Mouse (Mus musculus): ENCODE measurements at regions not wholly inside any gene's neighbourhood (a gene's known extent, or its start where the extent isn't known, plus 50 kb on each side); places are given as distances from the start of the nearest gene placed in this dataset.

DNA sequence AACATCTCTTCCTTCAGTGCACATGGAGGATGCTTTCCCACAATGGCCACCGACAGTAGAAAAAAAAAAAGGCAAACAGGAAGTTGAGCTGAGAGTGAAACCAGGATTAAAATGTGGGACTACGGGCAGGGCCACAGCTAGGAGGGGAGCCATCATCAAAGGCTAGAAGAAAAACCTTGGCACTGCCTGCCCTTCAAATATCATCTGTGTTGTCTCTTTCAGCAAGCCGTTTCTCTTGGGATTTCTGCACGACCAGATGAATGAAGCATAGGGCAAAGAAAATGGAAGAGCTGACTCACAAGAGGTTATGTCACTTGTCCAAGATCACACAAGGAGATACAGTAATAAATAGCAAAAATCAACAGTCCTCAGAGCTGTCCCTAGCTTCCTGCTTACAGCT is 161.1 kb upstream of the Fn1 start:
- no peak for DNase-seq

DNA sequence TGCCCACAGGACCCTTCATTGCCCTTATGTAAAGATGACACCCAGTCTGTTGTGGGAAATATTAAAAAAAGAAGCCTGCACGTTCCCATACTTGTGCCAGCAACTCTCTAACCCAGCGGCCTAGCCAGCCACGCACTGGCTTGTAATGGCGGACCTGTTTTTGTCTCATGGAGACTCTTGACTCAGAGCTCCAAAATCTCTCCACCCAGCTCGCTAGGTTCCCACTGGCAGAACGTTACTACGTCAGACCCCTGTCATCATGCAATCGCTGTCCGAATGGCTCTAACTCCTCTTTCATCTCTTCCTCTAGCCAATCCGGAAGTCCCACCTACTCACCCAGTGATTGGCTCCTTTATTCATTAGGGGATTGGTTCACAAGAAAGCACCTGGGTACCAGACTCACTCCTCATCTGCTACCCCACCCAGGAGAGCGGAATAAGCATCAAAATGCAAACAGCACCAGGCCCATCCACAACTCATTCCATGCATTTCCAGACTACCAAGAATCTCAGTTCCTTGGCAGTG is 159.2 kb upstream of the Fn1 start:
- DNase-seq = no peak

DNA sequence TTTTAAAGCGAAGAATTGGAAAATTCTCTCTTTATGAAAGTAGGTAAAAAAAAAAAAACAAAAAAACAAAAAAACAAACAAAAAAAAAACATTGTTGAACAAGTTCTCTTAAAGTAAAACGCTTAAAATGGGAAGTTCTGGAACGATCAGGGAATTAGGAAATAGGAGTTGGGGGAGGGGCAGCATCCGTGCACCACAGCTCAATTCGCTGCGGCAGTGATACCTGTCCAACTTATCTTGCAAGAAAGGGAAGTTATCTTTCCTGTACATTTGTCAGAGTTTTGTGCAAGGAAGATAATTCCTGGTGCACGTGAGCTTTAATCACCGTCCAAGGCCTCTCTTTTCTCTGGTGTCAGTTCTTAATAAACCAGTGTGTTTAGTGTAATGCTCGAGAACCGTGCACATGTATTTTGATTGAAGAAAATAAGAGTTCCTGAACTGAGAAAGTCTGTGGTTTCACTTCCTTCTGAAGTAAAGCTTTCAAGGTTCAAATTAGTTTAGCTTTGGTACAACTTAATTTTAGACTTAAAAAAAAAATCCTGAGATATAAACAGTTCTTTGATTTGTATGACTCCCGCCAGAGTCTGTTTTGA is 158.3 kb upstream of the Fn1 start:
- no peak for DNase-seq

DNA sequence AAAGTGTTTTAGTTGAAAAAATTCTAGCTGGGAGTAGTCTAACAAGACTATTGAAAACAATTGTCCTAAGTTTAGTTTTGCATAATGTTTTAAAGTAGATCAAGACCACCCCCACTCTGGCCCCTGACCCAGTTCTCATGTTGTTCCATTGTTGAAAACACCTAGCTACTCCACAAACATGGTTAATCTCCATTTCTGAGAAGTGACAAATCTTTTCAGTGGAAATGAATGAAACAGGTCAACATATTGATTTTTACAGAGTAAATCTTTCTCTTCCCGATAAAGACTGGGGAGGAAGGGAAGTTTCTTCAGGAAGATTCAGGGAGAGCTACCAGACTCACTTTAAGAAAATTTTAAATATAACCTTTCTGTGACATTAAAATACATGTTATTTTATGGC is 155.0 kb upstream of the Fn1 start:
- no peak for DNase-seq

DNA sequence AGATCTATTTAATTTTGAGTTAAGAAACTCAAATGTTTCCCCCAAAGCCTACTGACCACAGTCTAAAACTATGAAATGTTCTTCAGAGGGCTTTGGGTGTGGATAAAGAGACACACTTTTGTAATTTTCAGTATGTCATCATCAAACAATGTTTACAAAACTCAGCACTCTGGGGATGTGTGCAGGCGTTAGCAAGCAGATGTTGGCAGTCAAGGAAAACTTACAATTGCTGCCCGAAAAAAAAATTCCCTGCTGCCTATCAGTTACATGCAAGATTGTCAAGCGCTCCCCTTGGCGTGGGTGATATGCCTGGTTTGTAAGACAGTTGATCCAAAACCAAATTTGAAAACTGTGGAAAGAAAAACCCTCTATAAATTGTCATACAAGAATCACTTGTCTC is 154.6 kb upstream of the Fn1 start:
- DNase-seq = no peak

DNA sequence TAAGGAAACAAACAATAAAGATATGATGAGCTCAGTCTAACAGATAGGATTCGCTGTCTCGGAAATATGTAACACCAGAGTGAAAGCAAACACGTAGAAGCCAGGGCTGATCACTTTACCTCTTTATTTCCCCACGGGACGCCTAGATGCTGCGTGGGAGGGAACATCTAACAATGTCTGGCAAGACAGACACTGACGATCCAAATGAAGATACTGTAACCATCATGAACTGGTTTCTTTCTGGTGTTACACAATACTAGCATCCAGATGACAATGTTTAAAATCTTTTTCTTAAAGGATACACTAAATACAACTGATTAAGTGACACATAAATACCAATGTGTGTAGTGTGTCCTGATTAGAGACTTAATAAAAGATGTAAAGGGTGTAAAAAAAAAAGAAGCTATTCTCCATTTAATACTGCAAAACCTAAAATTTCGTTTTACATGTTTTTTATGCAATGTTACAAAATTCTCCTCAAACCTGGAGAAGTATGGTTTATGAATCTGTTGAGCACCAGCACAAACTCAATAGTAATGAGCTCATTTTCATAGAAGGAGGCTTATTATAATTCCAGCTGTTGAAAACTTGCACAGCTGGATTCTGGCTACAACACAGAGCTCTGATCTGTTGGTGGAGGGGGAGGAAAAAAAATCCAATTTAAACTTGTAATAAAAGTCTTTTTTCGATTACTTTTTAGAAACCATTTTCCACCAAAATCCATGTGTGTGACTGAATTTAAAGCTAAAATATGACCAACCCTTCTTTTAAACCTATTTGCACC is 148.5 kb upstream of the Fn1 start:
- no peak for DNase-seq

DNA sequence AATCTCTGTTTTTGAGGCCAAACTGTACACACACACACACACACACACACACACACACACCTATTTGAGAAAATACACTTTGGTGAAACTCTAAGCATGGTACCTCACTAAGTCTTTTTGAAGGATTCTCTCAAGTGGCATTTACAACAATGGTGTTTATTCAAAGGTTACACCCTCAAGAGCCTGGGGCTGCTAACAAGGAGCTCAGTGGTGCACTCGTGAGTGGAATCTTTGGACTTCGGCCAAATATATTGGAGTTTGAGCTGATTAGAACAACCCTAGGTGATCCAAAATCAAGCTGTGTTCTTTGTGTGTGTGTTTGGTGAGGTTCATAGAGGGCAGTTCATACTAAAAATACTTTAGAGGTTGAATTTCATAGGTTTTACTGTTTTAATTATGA is 147.6 kb upstream of the Fn1 start:
- no peak for DNase-seq

DNA sequence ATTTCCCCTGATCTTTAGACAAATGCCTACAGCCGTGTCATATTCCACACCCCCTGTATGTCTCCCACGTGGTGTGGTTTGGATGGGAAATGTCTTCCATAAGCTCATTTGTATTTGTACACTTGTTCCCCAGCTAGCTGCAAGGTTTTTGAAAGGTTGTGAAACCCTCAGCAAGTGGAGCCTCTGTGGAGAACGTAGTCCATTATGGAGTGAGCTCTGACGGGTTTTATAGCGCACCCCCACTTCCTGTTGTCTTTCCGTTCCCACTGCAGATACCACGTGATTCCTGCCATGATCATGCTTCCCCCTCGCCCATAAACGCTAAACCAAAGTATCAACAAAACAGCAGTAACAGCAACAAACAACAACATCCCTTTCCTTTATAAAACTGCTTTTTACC is 145.6 kb upstream of the Fn1 start:
- DNase-seq = no peak

DNA sequence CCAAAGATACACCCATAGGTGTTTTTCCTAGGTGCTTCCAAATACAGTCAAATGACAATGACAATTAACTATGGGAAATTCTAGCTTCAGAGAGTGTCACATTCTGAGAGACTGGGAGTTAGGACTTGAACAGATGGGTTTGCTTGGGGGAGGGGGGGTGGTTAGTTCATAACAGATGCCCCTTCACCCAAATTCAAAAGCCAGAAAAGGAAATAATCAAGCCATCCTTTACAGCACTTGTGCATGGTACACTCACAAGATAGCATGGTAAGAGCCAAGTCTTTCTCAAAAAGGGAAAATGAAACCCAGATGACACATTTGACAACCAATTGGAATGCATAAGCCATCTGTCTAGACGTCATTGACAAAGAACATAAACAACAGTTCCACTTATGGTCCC is 135.4 kb upstream of the Fn1 start:
- no peak for DNase-seq

DNA sequence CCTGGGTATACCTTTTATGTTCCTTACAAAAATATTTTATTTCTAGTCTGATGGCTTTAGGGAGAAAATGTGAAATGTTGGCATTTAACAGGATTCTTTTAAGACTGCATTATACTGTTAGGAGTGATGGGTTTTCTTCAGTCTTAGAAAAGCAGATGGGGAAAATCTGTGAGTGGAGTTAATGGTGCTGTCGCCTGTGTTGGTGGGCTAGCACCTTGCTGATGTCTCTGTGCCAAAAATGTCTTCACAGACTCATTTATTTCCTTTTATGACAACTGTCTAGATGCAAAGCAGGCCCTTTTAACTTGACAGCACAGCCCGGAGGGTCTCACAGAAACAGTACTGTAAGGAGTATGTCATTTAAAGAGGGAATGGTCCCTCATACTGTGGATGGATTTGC is 131.9 kb upstream of the Fn1 start:
- DNase-seq = no peak

DNA sequence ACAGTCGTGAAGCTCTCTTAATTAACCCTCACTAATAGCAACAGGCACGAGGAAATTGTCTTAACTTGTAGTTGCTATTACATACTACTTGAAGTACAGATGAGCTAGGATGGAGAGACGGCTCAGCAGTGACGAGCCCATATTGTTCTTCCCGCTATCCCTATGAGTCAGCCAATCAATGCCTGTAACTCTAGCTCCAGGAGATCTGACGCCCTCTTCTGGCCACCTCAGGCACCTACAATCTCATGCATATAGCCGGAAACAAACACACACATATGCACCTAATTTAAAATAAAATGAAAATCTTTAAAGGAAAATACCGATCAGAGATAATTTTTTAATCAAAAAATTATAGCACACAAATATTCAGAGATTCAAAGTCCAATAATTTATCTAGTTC is 125.3 kb upstream of the Fn1 start:
- DNase-seq = no peak

DNA sequence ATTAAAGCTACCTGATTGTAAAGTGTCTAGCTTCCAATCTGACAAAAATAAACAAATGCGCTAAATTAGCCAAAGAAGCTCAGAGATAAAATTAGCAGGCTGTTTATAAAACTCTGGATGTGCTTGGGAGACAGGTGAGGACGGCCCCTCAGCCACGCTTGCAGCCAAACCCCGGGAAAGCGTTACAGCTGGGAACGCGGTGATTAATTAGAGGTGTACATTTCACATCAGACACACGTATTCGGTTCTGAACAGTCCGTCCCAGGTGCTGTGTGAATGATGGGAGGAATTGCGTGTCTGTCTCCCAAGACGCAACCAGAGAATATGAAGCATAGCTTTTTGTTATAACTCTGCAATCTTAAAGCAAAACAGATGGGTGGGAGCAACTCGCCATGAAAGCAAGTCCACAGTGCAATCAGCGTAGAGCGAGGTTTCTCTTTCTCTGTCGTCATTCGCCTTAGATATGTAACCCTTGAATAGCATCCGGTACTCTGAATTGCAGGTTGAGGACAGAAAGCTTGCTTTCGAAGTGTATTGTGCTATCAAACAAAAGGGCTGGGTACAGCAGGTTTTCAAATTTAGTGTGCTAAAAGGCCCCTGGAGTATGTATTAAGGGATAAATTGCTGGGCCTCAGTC is 123.0 kb upstream of the Fn1 start:
- DNase-seq = no peak

DNA sequence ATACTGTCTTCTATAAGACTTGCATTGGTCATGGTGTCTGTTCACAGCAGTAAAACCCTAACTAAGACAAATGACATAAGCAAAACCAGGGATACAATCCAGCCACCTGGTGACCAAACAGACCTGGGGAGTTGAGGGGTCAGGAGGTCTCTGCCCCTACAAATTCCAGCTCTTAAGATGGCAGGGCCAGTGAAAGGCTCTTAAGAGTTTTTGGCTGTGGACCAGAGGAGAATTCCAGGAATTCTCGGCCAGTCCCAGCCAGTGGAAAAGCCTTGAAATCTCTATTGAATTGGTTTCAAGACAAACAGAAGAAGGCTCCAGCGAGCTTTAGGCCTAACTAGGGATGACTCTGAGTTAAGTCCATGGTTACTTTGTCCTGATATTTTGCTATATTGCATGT is 119.5 kb upstream of the Fn1 start:
- DNase-seq = no peak

DNA sequence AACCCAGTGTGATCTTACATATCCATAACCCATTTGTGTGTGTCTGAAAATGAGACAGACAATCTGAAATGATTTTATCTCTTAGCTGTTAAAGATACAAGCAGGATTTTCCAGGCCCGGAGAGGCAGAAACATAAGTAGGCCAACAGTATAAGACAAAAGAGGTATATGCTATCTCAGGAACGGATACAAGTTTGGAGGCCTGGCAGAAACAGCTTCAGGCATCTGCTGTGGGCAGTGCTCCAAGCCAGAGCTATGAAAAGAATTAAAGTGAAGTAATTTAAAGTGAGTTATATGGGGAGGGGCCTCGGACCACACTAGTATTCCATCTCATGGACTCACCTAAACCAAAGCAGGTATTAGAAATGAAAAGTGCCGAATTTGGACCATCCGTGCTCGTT is 118.8 kb upstream of the Fn1 start:
- DNase-seq = peak; percentile 37

DNA sequence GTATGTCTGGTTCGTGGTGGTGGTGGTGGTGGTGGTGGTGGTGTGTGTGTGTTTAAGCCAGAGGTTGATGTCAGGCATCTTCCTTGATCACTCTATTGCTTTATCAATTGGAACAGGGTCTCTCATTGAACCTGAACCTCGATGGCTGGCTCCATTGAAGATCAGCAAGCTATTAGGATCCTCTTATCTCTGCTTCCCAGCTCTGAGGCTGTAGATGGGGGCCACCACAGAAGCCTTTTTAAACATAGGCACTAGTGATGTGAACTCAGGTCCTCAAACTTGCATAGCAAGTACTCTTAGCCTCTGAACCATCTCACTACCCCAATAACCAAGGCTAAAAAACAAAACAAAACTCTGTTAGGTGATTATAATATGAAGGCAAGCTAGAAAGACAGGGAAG is 116.6 kb upstream of the Fn1 start:
- no peak for DNase-seq

DNA sequence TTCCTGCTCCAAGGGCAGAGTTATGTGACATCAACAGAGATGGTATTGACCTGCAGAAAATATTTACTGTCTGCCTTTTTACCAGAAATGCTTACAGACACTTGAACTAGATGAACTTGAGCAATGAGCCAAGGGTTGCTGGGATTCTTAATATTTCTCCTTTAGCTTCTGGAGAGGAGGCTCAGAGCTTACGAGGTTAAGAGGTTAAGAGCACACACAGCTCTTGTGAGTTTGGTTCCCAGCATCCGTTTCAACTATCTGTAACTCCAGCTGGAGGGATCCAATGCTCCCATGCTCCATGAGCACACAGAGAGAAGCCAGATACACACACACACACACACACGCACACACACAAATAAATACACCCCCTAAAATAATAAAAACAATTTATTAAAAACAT is 114.7 kb upstream of the Fn1 start:
- no peak for DNase-seq

DNA sequence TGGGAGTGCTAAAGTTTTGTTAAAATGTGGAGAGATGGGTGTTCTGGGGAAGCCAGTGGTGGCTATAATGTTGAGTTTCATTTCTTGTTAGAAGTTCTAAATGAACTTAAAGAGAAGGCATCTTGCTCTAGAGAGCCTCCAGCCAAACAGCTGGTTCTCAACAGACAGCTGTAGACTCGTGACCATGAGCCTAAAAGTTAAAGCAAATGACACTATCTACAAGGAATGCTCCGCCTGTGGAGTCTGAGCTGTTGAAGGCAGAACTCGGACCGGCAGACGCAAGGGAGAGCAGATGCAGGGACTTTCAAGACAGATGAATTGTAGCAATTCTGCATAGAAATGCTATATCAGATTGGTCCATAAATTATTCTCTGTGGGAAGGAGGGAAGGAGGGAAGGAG is 114.1 kb upstream of the Fn1 start:
- no peak for DNase-seq

DNA sequence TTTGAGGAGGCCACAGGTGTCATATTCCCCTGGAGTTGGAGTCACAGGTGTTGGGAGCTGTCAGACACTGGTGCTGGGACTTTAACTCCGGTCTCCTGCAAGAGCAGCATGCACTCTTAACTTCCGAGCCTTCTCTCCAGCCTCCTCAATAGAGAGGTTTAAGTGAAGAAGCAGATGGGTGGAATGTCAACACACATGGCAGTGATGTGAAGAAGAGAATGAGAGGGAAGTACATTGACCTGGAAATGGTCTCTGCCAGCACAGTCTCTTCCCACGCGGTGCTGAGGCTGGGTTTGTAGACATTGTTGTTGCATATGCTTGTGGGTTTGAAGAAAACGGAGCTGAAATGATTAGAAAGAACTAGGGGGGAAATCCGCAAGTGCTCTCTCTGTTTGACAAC is 112.0 kb upstream of the Fn1 start:
- no peak for DNase-seq

DNA sequence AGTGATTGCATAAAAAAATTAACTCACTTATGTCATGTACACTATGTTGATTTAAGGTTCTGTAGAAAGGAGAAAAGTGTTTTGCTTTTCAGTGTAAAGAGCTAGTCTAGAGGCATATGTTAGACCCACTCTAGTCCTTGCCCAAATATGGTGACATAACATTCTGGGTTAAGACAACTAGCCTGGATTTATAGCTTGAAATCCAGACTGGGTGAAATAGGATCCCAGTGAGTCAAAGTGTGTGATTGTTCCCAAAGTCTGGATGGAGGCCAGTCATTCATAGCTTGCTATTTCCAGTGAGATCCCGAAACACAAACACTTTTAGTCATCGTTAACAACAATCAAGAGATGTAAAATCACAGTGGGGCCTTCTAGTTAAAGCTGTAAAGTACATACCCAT is 110.5 kb upstream of the Fn1 start:
- DNase-seq = no peak

DNA sequence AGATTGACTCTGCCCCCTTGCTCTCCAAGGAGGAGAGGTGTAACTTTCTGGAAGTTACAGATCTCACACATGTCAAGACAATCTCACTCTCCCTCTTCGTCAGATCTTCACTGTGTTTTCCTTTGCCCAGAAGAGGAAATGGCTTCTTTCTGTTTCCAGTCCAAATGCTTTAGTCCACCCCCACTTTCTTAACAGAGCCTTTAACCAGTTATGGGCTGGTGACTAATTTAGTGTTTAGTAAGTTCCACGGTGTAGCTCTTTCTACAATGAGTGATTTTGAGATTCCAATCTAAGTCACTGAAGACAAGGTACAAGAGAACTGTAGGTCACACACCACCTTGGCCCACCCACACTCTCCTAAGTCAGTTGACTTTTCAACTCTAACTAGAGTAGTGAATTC is 107.3 kb upstream of the Fn1 start:
- no peak for DNase-seq

DNA sequence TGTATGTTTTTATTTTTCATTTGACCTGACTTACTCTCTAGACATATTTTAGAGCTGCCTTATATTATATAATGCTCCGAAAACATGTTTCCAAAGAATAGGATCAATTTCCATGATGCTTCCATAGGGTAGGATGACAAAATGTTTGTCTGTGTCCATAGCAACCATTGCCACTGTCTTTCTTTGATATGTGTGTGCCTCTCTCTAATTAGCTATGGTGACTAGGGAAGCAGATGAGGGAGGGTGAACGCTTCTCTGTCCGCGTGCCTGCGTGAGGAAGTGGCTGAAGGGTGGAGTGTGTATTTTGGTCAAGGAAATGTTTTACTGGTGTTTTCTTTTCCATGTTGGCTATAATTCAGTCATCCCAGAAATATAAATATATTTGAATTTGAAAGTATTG is 104.2 kb upstream of the Fn1 start:
- DNase-seq = no peak

DNA sequence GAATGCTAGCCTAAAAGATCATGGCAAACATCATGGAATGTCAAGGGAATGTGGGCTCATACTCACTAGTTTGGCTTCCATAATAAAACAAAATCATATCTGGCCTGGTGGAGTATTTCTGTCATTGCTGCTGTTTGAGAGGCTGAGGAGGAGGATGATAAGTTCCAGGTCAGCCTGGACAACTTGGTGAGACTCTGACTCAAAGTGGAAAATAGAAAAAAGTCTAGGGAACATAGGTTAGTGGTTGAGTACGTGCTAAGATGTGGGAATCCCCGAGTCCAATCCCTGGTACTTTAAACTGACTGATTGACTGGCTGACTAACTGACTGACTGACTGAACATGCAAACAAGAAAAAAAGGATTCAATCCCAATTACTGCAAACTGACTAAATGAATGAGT is 103.2 kb upstream of the Fn1 start:
- DNase-seq = no peak

DNA sequence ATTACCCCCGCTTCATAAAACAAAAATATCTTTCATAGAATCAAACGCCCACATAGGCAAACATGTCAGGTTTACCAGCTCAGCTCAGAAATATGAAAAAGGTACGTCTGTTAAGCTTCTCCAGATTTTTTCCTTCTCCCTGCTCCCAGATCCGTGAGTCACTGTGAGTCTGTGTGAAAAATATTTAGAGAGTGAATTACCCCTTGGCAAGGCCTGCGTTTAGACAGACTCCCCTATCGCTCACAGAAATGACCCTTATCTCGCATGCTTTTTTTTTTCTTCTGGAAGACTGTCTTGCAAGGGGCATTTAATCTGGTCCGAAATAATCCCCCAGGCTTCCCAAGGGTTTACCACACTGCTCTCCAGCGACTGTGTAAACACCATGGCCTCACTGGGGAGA is 102.4 kb upstream of the Fn1 start:
- no peak for DNase-seq

DNA sequence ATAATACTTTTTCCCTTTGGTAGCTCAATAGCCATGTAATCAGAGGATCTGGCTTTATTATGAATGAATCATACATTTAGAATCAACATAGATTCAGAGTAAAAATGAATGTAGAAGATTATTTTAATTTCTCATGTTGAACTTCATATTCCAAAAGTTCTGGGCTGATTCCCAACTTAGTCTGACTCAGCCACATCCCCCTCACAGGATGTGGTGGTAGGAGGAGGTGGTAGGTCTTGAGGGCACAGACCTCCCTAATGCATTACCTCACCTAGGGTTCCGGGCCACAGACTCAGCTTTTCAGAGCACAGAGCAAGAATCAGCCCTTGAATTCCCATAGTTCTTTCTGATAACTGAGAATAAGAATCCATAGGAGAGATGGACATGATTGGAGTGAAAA is 99.4 kb upstream of the Fn1 start:
- DNase-seq = no peak

DNA sequence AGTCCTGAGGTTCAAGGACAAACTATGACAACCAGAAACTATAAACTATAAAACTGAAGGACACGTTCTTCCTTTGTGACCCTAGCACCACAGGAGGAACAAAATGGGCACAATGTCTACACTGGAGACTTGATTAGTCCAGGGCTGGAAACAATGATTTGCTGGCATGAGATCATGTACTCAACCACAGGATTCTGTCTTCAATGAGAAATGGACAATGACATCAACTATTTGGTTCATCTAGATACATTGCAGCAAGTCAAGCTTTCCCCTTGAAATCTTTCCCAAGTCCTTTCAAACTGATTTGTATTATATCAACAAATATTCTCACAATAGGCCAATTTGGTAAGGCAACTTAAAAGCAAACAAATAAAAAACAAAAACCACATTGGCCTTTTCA is 98.6 kb upstream of the Fn1 start:
- no peak for DNase-seq
